Mouse (Mus musculus): ENCODE data around the gene Cnnm4. TPM values are rescaled to one million over a fixed set of nuclear protein-coding genes. Genes with fewer than 3 reads are reported as not detected.
"Not testable (repeated sequence)": the region's sequence is repeated elsewhere in the genome, so short reads cannot be mapped to it uniquely, and the experiment has no call there.

The Cnnm4 gene
- total RNA-seq, 2 experiments from 2014 or later = 18.3 to 18.5 TPM

GRCm38 (mm10) chr1:36513310-36513709 lies 41.9 kb downstream of the Cnnm4 start:
- no peak for DNase-seq (ENCODE audit: low spot score in 2 of 2)

GRCm38 (mm10) chr1:36513718-36514117 lies 42.3 kb downstream of the Cnnm4 start:
- peak in 1 of 2 experiments; percentile 60 for DNase-seq (ENCODE audit: low spot score in 2 of 2)

GRCm38 (mm10) chr1:36518259-36518658 lies 46.8 kb downstream of the Cnnm4 start:
- no peak for DNase-seq (ENCODE audit: low spot score in 2 of 2)

- DNase-seq (ENCODE audit: low spot score in 2 of 2) = no peak
Measured at GRCm38 (mm10) chr1:36519626-36520025, 48.2 kb downstream of the Cnnm4 start.

GRCm38 (mm10) chr1:36522210-36522609 lies 50.8 kb downstream of the Cnnm4 start:
- no peak for DNase-seq (ENCODE audit: low spot score in 2 of 2)

- no peak for DNase-seq (ENCODE audit: low spot score in 2 of 2)
Measured at GRCm38 (mm10) chr1:36523332-36524013, 52.1 kb downstream of the Cnnm4 start.

- DNase-seq (ENCODE audit: low spot score in 2 of 2) = no peak
Measured at GRCm38 (mm10) chr1:36524058-36524457, 52.6 kb downstream of the Cnnm4 start.

GRCm38 (mm10) chr1:36525774-36526173 lies 54.4 kb downstream of the Cnnm4 start:
- no peak for DNase-seq (ENCODE audit: low spot score in 2 of 2)

GRCm38 (mm10) chr1:36526903-36527302 lies 55.5 kb downstream of the Cnnm4 start:
- no peak for DNase-seq (ENCODE audit: low spot score in 2 of 2)

GRCm38 (mm10) chr1:36528351-36528750 lies 56.9 kb downstream of the Cnnm4 start:
- DNase-seq (ENCODE audit: low spot score in 2 of 2) = no peak

GRCm38 (mm10) chr1:36529274-36529673 lies 57.9 kb downstream of the Cnnm4 start:
- no peak for DNase-seq (ENCODE audit: low spot score in 2 of 2)

- DNase-seq (ENCODE audit: low spot score in 2 of 2) = no peak
Measured at GRCm38 (mm10) chr1:36529875-36530274, 58.5 kb downstream of the Cnnm4 start.

GRCm38 (mm10) chr1:36530485-36530884 lies 59.1 kb downstream of the Cnnm4 start:
- DNase-seq (ENCODE audit: low spot score in 2 of 2) = no peak

GRCm38 (mm10) chr1:36530962-36531361 lies 59.5 kb downstream of the Cnnm4 start:
- no peak for DNase-seq (ENCODE audit: low spot score in 2 of 2)

GRCm38 (mm10) chr1:36531461-36531860 lies 60.0 kb downstream of the Cnnm4 start:
- DNase-seq (ENCODE audit: low spot score in 2 of 2) = no peak

GRCm38 (mm10) chr1:36533546-36533945 lies 62.1 kb downstream of the Cnnm4 start:
- DNase-seq (ENCODE audit: low spot score in 2 of 2) = no peak

GRCm38 (mm10) chr1:36534595-36535058 lies 63.2 kb downstream of the Cnnm4 start:
- DNase-seq (ENCODE audit: low spot score in 2 of 2) = no peak

- DNase-seq (ENCODE audit: low spot score in 2 of 2) = no peak
Measured at GRCm38 (mm10) chr1:36535477-36536396, 64.3 kb downstream of the Cnnm4 start.

- no peak for DNase-seq (ENCODE audit: low spot score in 2 of 2)
Measured at GRCm38 (mm10) chr1:36536397-36536728, 64.9 kb downstream of the Cnnm4 start.

GRCm38 (mm10) chr1:36536783-36537182 lies 65.4 kb downstream of the Cnnm4 start, which contains the start of gene Ankrd23:
Gene Ankrd23 (minus strand): TSS chr1:36536883.
- not testable (repeated sequence) for DNase-seq (ENCODE audit: low spot score in 2 of 2)

- no peak for DNase-seq (ENCODE audit: low spot score in 2 of 2)
Measured at GRCm38 (mm10) chr1:36538727-36539126, 67.3 kb downstream of the Cnnm4 start.

- DNase-seq (ENCODE audit: low spot score in 2 of 2) = no peak
Measured at GRCm38 (mm10) chr1:36539186-36539585, 67.8 kb downstream of the Cnnm4 start, which contains the start of gene Gm42417. Gene Gm42417 (minus strand): TSS chr1:36539429.
